Mouse (Mus musculus) neural tube, embryonic 13.5 days (tissue): ENCODE measurements around the gene Shmt1. TPM values are rescaled to one million over a fixed set of nuclear protein-coding genes. Genes with fewer than 3 reads are reported as not detected.
A peak's percentile ranks its signal among the peaks of the same experiment; 100 is the strongest.

ENCODE experiments used
- ATAC-seq: fragments of 200-750 bp; cut with Nextera tagmentation; 2 replicates; pipeline ENCODE4 v1.8.0; 2017; ENCODE audit warnings: low read depth, mild to moderate bottlenecking, moderate TSS enrichment, moderate library complexity
- H3K27ac ChIP-seq: fragments of 300-500 bp; sonication (generic); replicated peaks from 2 replicates; pipeline ENCODE4 v1.5.1; 2015; ENCODE audit warnings: moderate library complexity, mild to moderate bottlenecking, inconsistent platforms
- H3K27me3 ChIP-seq: fragments of 300-500 bp; sonication (generic); 2 replicates; pipeline ENCODE4 v1.6.1; 2015; ENCODE audit warnings: mild to moderate bottlenecking, inconsistent platforms
- H3K36me3 ChIP-seq: fragments of 300-500 bp; sonication (generic); 2 replicates; pipeline ENCODE4 v1.6.1; 2015; ENCODE audit warnings: mild to moderate bottlenecking, inconsistent platforms
- H3K4me1 ChIP-seq: fragments of 300-500 bp; sonication (generic); replicated peaks from 2 replicates; pipeline ENCODE4 v1.6.1; 2015; ENCODE audit warnings: inconsistent platforms
- H3K4me2 ChIP-seq: fragments of 300-500 bp; sonication (generic); 2 replicates; pipeline ENCODE4 v1.6.1; 2015; ENCODE audit warnings: inconsistent platforms, mild to moderate bottlenecking, moderate library complexity
- H3K4me3 ChIP-seq: fragments of 300-500 bp; sonication (generic); 2 replicates; pipeline ENCODE4 v1.5.1; 2015; ENCODE audit warnings: mild to moderate bottlenecking, inconsistent platforms
- H3K9ac ChIP-seq: fragments of 300-500 bp; sonication (generic); 2 replicates; pipeline ENCODE4 v1.6.1; 2015; ENCODE audit warnings: moderate library complexity, mild to moderate bottlenecking, inconsistent platforms
- H3K9me3 ChIP-seq: fragments of 300-500 bp; sonication (generic); 2 replicates; pipeline ENCODE4 v1.6.1; 2016; ENCODE audit warnings: inconsistent platforms
- WGBS: fragments of 180-500 bp; shearing (Covaris S2); methylation state at CpG from one replicate; pipeline ENCODE4 v1.1.7; 2015; 5-methylcytosine and 5-hydroxymethylcytosine counted together
- polyA plus RNA-seq: library from polyadenylated mRNA; unstranded; fragments of >200 nt; fragmentation: Nextera tagmentation; extraction: Ambion mirVana; gene quantifications from 2 replicates; pipeline ENCODE4 v1.2.1, GENCODE M21; 2015

Shmt1 gene
- polyA plus RNA-seq, 1 experiment from 2014 or later = 5.0 TPM

DNA sequence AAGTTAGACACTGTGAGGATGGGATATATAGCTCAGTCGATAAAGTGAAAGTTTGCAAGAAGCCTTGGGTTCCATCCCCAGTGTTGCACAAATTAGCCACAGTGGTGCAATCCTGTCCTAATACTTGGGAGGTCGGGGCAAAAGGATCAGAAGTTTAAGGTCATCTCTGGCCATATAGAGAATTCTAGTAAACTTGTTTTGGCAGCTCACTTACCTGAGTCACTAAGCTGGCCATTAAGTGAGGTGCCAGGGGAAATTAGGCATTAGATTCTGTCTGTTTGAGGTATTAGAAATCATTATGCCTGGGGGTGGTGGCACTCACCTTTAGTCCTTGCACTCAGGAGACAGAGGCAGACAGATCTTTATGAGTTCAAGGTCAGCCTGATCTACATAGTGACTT lies 12.3 kb upstream of the Shmt1 start:
- Histone ChIP-seq H3K9me3 (no peaks in the 10 kb centered on the region), H3K4me3 (no peak overlapping the region), H3K9ac (no peak overlapping the region), H3K4me1 (no peaks in the 10 kb centered on the region), H3K27ac (no peak overlapping the region), H3K36me3 (no peaks in the 10 kb centered on the region), H3K4me2 (no peak overlapping the region), H3K27me3 (no peaks in the 10 kb centered on the region)
- no peak for ATAC-seq
- 72% methylated on average over 2 of the region's 2 CpGs for WGBS

DNA sequence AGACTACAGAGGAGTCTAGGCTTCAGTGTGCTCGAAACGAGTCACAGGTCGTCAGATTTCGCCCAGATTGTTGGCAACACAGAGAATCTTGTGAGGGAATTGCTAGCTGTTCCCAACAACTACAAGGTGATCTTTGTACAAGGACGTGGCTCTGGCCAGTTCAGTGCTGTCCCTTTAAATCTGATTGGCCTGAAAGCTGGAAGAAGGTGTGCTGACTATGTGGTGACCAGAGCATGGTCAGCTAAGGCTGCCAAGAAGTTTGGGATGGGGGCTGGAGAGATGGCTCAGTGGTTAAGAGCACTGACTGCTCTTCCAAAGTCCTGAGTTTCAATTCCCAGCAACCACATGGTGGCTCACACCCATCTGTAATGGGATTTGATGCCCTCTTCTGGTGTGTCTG lies 4.9 kb upstream of the Shmt1 start:
- Histone ChIP-seq H3K9me3 (no peaks in the 10 kb centered on the region), H3K9ac (no peak overlapping the region), H3K4me1 (no peaks in the 10 kb centered on the region), H3K27me3 (no peaks in the 10 kb centered on the region), H3K4me2 (no peak overlapping the region), H3K27ac (no peak overlapping the region), H3K36me3 (no peaks in the 10 kb centered on the region), H3K4me3 (no peak overlapping the region)
- ATAC-seq = no peak
- WGBS = 76% methylated on average over 5 of the region's 5 CpGs

DNA sequence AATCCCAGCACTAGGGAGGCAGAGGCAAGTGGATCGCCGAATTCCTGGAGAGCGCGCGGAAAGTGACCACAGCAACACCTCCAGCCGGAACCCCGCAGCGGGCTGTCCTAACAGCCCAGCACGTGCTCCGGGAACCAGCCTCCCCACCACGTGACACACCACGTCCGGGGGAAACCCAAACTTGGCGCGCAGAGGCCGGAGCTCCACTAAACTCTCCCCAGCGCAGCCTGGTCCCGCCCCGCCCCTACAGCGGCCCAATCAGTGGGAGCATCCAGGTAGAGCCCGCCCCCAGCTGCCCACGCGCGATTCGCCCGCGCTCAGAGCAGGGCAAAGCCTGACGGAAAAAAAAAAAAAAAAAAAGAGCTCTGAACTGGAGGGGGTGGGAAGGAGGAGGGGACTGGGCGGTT lies 461 bp downstream of the Shmt1 start:
- H3K4me1 ChIP-seq = peaks cover 27% of the 10 kb centered on the region
- peak overlapping the region; percentile 73 for H3K4me2 ChIP-seq
- H3K36me3 ChIP-seq = no peaks in the 10 kb centered on the region
- WGBS = 0% methylated on average over 29 of the region's 29 CpGs
- H3K9me3 ChIP-seq = no peaks in the 10 kb centered on the region
- H3K9ac ChIP-seq = peak overlapping the region; percentile 55
- no peak overlapping the region for H3K27ac ChIP-seq
- H3K4me3 ChIP-seq = peak overlapping the region; percentile 40
- ATAC-seq = peak; percentile 100
- no peaks in the 10 kb centered on the region for H3K27me3 ChIP-seq

DNA sequence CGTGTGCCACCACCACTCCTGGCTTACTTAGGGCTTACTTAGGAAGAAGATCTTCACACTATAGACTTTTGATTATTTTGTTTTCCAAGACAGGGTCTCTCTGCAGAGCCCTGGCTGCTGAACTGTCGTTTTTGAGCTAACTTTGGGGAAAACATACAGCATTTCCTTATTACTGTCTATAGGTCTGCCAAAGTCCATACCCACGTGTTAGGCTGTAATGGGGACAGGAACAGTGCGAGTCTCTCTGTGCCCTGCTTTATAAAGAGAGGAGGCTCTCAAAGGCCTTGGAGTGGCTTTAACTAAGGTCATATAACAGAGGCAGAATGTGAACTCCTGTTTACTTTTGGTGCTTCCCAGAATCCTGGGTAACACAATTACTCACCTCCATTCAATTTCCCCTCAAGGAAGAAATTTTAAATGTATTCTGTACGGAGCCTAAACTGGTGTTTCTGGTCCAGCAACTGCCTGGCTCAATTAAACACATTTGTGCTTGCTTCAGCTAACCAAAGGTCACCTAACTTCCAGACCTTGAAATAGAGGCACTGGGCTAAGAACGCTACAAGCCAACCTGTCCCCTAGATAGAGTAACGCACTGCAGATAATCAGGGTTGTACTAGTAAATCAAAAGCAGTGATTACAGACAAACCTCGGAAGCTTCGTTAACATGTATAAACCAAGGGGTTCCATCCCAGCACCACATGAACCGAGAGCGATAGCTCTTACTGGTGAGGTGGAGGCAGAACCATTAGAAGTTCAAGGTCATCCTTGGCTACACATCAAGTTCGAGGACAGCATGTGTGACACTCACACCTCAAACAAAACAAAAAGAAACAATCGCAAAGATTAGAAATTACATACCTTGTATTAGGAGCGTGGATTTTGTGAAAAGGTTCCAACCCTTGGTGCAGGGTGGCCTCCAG lies 1.2 kb downstream of the Shmt1 start:
- H3K36me3 ChIP-seq = no peaks in the 10 kb centered on the region
- no peaks in the 10 kb centered on the region for H3K27me3 ChIP-seq
- WGBS = 15% methylated on average over 14 of the region's 14 CpGs
- H3K4me3 ChIP-seq = peak overlapping the region; percentile 40
- peak overlapping the region; percentile 73 for H3K4me2 ChIP-seq
- peak overlapping the region; percentile 27; the same call in 1 of the 2 replicates for H3K9ac ChIP-seq
- no peak overlapping the region for H3K27ac ChIP-seq
- H3K9me3 ChIP-seq = no peaks in the 10 kb centered on the region
- peaks cover 27% of the 10 kb centered on the region for H3K4me1 ChIP-seq
- ATAC-seq = no peak

DNA sequence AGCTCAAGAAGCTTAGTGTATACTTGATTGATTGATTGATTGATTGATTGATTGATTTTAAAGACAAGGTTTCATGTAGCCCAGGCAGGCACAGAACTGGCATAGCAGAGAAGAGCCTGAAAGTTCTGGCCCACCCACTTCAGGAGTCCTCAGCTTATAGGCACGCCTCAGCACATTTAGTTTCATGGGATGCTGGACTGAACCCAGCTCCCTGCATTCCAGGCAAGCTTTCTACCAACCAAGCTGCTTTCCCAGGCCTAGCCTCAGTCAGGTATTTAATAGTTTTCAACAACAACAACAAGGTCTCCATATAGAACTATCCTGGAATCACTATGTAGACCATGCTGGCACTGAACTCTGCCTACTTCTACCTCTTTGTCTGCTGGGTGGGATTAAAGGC lies 2.0 kb downstream of the Shmt1 start:
- no peak for ATAC-seq
- Histone ChIP-seq H3K9me3 (no peaks in the 10 kb centered on the region), H3K4me1 (peaks cover 27% of the 10 kb centered on the region), H3K27me3 (no peaks in the 10 kb centered on the region), H3K36me3 (no peaks in the 10 kb centered on the region), H3K9ac (no peak overlapping the region), H3K4me2 (0 out of 2 replicates have a peak overlapping the region, but pooled peaks have one; percentile 73), H3K4me3 (no peak overlapping the region), H3K27ac (no peak overlapping the region)
- WGBS = 89% methylated on average over 1 of the region's 1 CpGs

DNA sequence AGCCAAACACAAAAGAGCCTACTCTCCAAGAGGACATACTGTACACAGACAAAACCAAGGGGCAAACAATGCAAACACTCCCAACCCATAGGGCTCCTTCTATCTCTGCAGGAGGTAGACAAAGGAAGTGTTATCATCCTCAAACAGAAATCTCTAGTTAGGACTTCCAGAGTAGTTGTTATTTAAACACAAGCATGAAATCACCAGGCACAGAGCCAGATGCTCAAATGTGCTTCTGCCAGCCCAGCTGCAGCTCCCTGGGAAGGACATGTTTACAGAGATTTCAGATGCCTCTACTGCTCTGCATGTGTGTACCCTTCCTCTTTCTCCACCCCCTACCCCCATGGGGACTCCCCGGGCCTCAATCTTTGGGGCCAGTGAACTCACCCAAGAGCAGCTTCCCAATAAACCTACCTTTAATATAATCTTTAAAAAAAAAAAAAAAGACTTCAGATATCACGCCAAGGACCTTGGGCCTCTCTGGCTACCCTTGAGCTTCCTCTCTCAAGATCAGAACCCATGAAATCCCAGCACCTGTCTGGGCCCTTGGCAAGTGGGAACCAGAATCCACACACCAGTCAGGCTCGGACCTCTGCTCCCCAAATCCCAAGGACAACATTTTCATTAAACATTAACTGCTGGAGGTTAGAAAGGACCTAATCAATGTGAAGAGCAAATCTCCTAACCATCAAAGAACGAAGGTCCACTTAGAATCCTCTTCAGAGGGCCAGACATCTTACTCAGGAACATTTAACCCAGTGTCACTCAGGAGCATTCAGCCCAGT lies 3.0 kb downstream of the Shmt1 start:
- Histone ChIP-seq H3K9ac (no peak overlapping the region), H3K27me3 (no peaks in the 10 kb centered on the region), H3K9me3 (no peaks in the 10 kb centered on the region), H3K4me3 (no peak overlapping the region), H3K4me1 (peaks cover 27% of the 10 kb centered on the region), H3K27ac (no peak overlapping the region), H3K4me2 (no peak overlapping the region), H3K36me3 (no peaks in the 10 kb centered on the region)
- ATAC-seq = no peak
- WGBS = 81% methylated on average over 4 of the region's 4 CpGs

DNA sequence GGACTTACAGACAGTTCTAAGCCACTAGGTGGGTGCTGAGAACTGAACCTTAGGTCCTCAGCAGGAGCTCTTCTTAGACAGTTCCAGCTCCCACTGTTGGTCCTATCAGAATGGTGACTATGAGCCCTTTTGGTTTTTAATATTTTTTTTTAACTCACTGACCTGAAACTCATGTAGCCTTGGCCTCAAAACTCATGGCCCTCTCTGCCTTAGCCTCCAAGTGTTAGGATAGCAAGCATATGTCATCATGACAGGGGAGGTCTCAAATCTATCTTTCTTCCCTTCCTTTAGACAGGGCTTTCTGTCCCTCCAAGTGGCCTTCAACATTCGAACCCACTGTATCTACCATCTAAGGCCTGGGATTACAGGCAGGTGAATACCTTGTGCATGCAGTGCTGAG lies 10.6 kb downstream of the Shmt1 start:
- Histone ChIP-seq H3K4me1 (no peaks in the 10 kb centered on the region), H3K36me3 (no peaks in the 10 kb centered on the region), H3K9ac (no peak overlapping the region), H3K4me2 (no peak overlapping the region), H3K27me3 (no peaks in the 10 kb centered on the region), H3K27ac (no peak overlapping the region), H3K4me3 (no peak overlapping the region), H3K9me3 (no peaks in the 10 kb centered on the region)
- ATAC-seq = no peak
- WGBS = 83% methylated on average over 1 of the region's 1 CpGs

DNA sequence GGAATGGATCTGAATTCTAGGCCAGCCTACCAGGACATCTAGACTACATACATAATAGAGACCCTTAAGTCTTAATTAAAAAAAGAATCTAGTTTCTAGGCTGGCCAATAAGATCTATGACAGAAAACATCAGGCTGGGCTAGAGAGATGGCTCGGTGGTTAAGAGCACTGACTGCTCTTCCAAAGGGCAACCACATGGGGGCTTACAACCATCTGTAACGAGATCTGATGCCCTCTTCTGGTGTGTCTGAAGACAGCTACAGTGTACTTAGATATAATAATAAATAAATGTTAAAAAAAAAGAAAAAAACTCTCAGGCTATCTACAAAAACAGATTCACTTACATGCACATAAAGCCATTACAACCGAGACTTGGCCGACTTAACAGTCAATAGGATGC lies 11.5 kb downstream of the Shmt1 start:
- Histone ChIP-seq H3K4me2 (no peak overlapping the region), H3K36me3 (no peaks in the 10 kb centered on the region), H3K27ac (no peak overlapping the region), H3K27me3 (no peaks in the 10 kb centered on the region), H3K9me3 (no peaks in the 10 kb centered on the region), H3K4me1 (no peaks in the 10 kb centered on the region), H3K9ac (no peak overlapping the region), H3K4me3 (no peak overlapping the region)
- no peak for ATAC-seq
- 94% methylated on average over 4 of the region's 4 CpGs for WGBS

DNA sequence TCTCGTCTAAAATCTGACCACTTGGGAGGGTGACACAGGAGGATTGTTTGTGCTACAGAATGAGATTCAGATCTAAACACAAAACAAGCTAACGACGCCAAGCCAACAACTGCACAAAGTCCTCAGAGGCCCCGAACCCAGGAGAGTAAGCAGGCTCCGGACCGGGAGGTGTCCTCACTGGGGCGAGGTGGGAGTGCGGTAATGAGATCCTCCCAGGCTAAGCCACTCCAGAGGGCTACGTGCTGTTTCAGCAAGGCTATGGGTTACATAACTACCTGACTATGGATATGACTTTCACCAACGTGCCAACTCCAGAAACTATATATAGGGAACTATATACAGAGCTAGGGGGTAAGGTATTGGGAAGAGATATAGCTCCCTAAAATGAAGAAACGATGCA lies 15.2 kb downstream of the Shmt1 start:
- Histone ChIP-seq H3K27me3 (no peaks in the 10 kb centered on the region), H3K4me1 (no peaks in the 10 kb centered on the region), H3K9me3 (no peaks in the 10 kb centered on the region), H3K4me3 (no peak overlapping the region), H3K9ac (no peak overlapping the region), H3K27ac (no peak overlapping the region), H3K36me3 (peaks cover 11% of the 10 kb centered on the region; the same call in 1 of the 2 replicates), H3K4me2 (no peak overlapping the region)
- ATAC-seq = no peak
- 94% methylated on average over 11 of the region's 11 CpGs for WGBS

DNA sequence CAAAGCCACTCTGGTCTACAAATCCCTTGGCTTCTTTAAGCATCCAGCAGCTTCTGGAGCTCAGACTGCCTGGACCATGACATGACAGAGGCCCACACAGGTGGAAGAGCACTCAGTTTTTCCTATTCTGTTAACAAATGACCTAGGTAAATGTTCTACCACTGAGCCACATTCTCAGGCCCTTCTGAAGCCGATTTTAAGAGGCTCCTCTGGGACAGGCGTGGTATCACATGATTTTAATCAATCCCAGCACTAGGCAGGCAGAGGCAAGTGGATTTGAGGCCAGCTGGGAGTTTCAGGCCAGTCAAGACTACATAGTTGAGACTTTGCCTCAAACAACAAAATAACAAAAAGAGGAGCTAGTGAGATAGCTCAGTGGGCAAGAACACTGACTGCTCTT lies 21.0 kb downstream of the Shmt1 start:
- Histone ChIP-seq H3K27me3 (no peaks in the 10 kb centered on the region), H3K4me2 (no peak overlapping the region), H3K9ac (no peak overlapping the region), H3K27ac (no peak overlapping the region), H3K36me3 (peaks cover 60% of the 10 kb centered on the region), H3K4me3 (no peak overlapping the region), H3K9me3 (no peaks in the 10 kb centered on the region), H3K4me1 (peaks cover 7% of the 10 kb centered on the region)
- 86% methylated on average over 2 of the region's 2 CpGs for WGBS
- no peak for ATAC-seq

DNA sequence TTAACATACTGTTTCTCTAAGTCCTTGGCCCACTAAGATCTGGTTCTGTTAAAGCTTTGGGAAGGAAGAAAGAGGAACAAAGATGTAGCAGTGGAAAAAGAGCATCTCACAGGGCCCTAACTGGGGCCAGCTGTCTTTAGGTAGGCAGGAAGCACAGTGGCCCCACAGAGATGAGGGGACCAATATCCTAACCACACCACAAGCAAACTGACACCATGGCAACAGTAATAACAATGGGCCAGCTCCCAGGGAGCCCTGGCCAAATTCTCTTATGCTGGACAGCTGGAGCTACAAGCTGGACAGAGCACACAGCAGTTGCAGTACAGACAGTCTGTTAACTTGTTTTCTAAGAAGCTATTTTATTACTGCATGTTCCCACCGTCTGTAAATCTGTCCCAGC lies 23.9 kb downstream of the Shmt1 start:
- Histone ChIP-seq H3K4me2 (no peak overlapping the region), H3K9ac (no peak overlapping the region), H3K27ac (no peak overlapping the region), H3K27me3 (no peaks in the 10 kb centered on the region), H3K4me1 (peaks cover 17% of the 10 kb centered on the region), H3K9me3 (no peaks in the 10 kb centered on the region), H3K36me3 (peaks cover 73% of the 10 kb centered on the region), H3K4me3 (no peak overlapping the region)
- ATAC-seq = no peak
- WGBS = 30% methylated on average over 1 of the region's 1 CpGs

DNA sequence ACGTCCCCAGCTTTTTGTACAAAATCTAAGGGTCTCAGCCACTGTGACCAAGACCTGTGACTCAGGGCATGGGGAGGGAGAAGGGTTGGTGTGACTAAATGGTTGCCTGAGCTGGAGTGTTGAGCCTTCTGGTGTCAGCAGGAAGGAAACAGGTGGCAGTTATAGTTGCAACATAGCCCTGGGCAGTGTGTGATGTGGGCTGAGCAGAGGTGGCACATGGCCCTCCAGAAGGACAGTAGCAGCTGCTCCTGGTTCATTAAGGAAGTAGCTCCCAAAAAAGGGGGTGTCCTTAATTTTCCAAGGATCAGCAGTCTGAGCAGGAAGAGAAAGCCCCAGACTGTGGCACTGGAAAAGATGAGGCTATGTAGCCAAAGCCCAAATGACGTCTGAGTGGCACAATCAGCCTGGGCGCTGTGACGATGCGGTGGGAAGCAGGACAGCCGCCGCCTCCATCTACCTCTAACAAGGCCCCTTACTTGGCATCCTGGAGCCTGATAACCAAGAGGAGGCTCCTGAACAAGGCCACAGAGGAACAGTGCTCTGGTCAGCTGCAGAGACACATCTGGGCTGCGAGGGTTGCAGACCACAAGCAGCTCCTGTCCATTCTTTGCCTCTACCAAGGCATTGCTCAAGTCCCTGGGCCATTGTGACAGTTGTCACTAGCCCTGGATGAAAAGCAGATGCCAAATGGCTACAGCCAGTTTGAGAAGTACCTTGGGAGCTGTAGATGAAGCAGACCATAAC lies 27.2 kb downstream of the Shmt1 start:
- 92% methylated on average over 8 of the region's 8 CpGs for WGBS
- H3K4me2 ChIP-seq = no peak overlapping the region
- no peak overlapping the region for H3K4me3 ChIP-seq
- H3K4me1 ChIP-seq = peaks cover 49% of the 10 kb centered on the region
- no peak for ATAC-seq
- no peak overlapping the region for H3K27ac ChIP-seq
- no peaks in the 10 kb centered on the region for H3K27me3 ChIP-seq
- H3K9ac ChIP-seq = no peak overlapping the region
- H3K36me3 ChIP-seq = peaks cover 84% of the 10 kb centered on the region
- no peaks in the 10 kb centered on the region for H3K9me3 ChIP-seq
